Comparison of ENCODE assay signal across 21 mouse cellular contexts in genomic region chr1:93577066-93577465, GRCm38 (mm10).
DNase-seq lines count a peak whose midpoint lies in the region; TF ChIP-seq lines count a peak whose summit lies in the region.
"Had no signal": no experiment of that assay in that cellular context is flagged by ENCODE, and none has a peak within 500 bp of the region (broad histone marks: within the 10 kb centered on the region; RNA-seq: fewer than 3 reads in every experiment).

No protein-coding gene starts in this region.

- H3K27me3 ChIP-seq in ES-Bruce4 (ENCODE audit: control insufficient read depth, insufficient read depth, low read length, poor library complexity, severe bottlenecking), result no peaks in the 10 kb centered on the region
- H3K27me3 ChIP-seq: CH12.LX; embryonic facial prominence, embryonic 13.5 days; forebrain, embryonic 12.5 days; heart, embryonic 15.5 days; hindbrain, embryonic 13.5 days had no signal

- no peak overlapping the region for H3K9ac ChIP-seq in ES-Bruce4 (ENCODE audit: low read depth, poor library complexity, severe bottlenecking)
- H3K9ac ChIP-seq in ES-E14 (ENCODE audit: insufficient read depth, low read depth, low read length, poor library complexity, severe bottlenecking), result no peak overlapping the region
- H3K9ac ChIP-seq: embryonic facial prominence, embryonic 13.5 days; forebrain, embryonic 12.5 days; heart, embryonic 15.5 days; hindbrain, embryonic 13.5 days had no signal

- DNase-seq in left cerebral cortex, adult 2 months (ENCODE audit: extremely low spot score in 1 of 2, low spot score in 2 of 2), result no peak
- DNase-seq in left cerebral cortex, adult 18-20 months (ENCODE audit: low spot score in 2 of 2), result no peak
- peak; percentile 46 for DNase-seq in ES-E14 (ENCODE audit: low read depth, low spot score)
- peak; percentile 58 for DNase-seq in brain, adult 2 months (ENCODE audit: low read depth, low spot score)
- DNase-seq in thymus, postnatal 14 days, result no peak
- DNase-seq in cerebellum, postnatal 14 days, result no peak
- DNase-seq: adrenal gland, adult 8-10 months; adrenal gland, postnatal 36 days; cerebellum, adult 11 months; cerebellum, adult 8-10 months; cerebellum, postnatal 25 days; gastrocnemius, adult 2 months; heart, adult 18-20 months; heart, postnatal 14 days had no signal

- peaks cover 6% of the 10 kb centered on the region for H3K4me1 ChIP-seq in ES-Bruce4 (ENCODE audit: control insufficient read depth, insufficient read depth, low read length)
- H3K4me1 ChIP-seq in ES-E14 (ENCODE audit: control insufficient read depth in 2 of 2, insufficient read depth in 2 of 2, low read length in 2 of 2, poor library complexity in 1 of 2), result peaks cover 0 to 9% of the 10 kb centered on the region in 2 experiments; a peak in 2 of 4 replicates
- H3K4me1 ChIP-seq: embryonic facial prominence, embryonic 13.5 days; forebrain, embryonic 12.5 days; heart, embryonic 15.5 days; hindbrain, embryonic 13.5 days had no signal

- peak overlapping the region; percentile 52; the same call in 1 of the 2 replicates for H3K27ac ChIP-seq in left cerebral cortex, adult 2 months
- H3K27ac ChIP-seq in ES-Bruce4 (ENCODE audit: insufficient read depth, low read length) (no peak overlapping the region), ES-E14 (ENCODE audit: insufficient read depth, low read depth, low read length, poor library complexity, severe bottlenecking) (no peak overlapping the region)
- H3K27ac ChIP-seq: embryonic facial prominence, embryonic 13.5 days; forebrain, embryonic 12.5 days; gastrocnemius, adult 2 months; heart, embryonic 15.5 days; hindbrain, embryonic 13.5 days; hindbrain, postnatal 0 days had no signal

- H3K36me3 ChIP-seq in ES-Bruce4 (ENCODE audit: control insufficient read depth, insufficient read depth, low read length, poor library complexity, severe bottlenecking) (no peaks in the 10 kb centered on the region), ES-E14 (ENCODE audit: control insufficient read depth, insufficient read depth, low read length, poor library complexity, severe bottlenecking) (no peaks in the 10 kb centered on the region)
- H3K36me3 ChIP-seq: heart, embryonic 15.5 days had no signal

- no peak for TF ChIP-seq CTCF in left cerebral cortex, adult 2 months (IDR thresholded peaks at IDR 0.05)
- TF ChIP-seq CTCF in ES-Bruce4 (IDR thresholded peaks at IDR 0.05; ENCODE audit: low read depth, low read length), result no peak

- peaks cover 2% of the 10 kb centered on the region; the same call in 1 of the 2 replicates for H3K9me3 ChIP-seq in ES-Bruce4 (replicated peaks; ENCODE audit: control insufficient read depth, insufficient read depth, low read length, poor library complexity, severe bottlenecking)
- no peaks in the 10 kb centered on the region for H3K9me3 ChIP-seq in ES-E14 (ENCODE audit: control insufficient read depth, insufficient read depth, low read depth, low read length)
- H3K9me3 ChIP-seq: embryonic facial prominence, embryonic 13.5 days; forebrain, embryonic 12.5 days; heart, embryonic 15.5 days; hindbrain, embryonic 13.5 days had no signal

- no peak for TF ChIP-seq POLR2A in ES-Bruce4 (IDR thresholded peaks at IDR 0.05; ENCODE audit: insufficient read depth, low read length)

- intact Hi-C loops in left cerebral cortex, adult 2 months (cut with DNase I), result no loop called here

- H3K4me3 ChIP-seq in left cerebral cortex, adult 2 months, result no peak overlapping the region
- H3K4me3 ChIP-seq in ES-Bruce4 (ENCODE audit: low read depth, low read length) (no peak overlapping the region), ES-E14 (ENCODE audit: insufficient read depth in 1 of 2, low read depth in 1 of 2, low read length in 2 of 2, poor library complexity in 1 of 2, severe bottlenecking in 1 of 2) (no peak overlapping the region)
- H3K4me3 ChIP-seq: embryonic facial prominence, embryonic 13.5 days; forebrain, embryonic 12.5 days; gastrocnemius, adult 2 months; heart, embryonic 15.5 days; hindbrain, embryonic 13.5 days had no signal

- in situ Hi-C loops in ES-E14 (cut with MboI; ENCODE audit: low sequenced_read_pairs in 2 of 2, unreplicated experiment in 2 of 2), result no loop called here

- TF ChIP-seq EP300 in ES-Bruce4 (IDR thresholded peaks at IDR 0.05; ENCODE audit: insufficient read depth, low read depth, low read length), result peak; percentile 60; the same call in 1 of the 2 replicates

TF ChIP-seq in ES-E14, 5 proteins besides CTCF, POLR2A, EP300 and RAD21:
- TF ChIP-seq ZNF384 (IDR thresholded peaks at IDR 0.05; ENCODE audit: low read depth, low read length) (no peak), HCFC1 (IDR thresholded peaks at IDR 0.05; ENCODE audit: borderline replicate concordance, insufficient read depth, low read length) (no peak), MAFK (IDR thresholded peaks at IDR 0.05; ENCODE audit: insufficient read depth, low read depth, low read length) (no peak), ZC3H11A (IDR thresholded peaks at IDR 0.05; ENCODE audit: borderline replicate concordance, low read depth, low read length) (no peak), CHD2 (IDR thresholded peaks at IDR 0.05; ENCODE audit: low read depth, low read length) (no peak)

Comparison
In these comparisons a context has a peak if more than half of its experiments do, and no peak if none do; other contexts are left out.
1. DNase-seq: peak in ES-E14 (single experiment) and brain, adult 2 months (single experiment); none in left cerebral cortex, adult 2 months (0 of 2), left cerebral cortex, adult 18-20 months (0 of 2), thymus, postnatal 14 days (single experiment) and cerebellum, postnatal 14 days (0 of 2).